Mouse (Mus musculus): ENCODE results near the gene Mcoln2. TPM values are rescaled to one million over a fixed set of nuclear protein-coding genes. Genes with fewer than 3 reads are reported as not detected.
"Not testable (repeated sequence)": the region's sequence is repeated elsewhere in the genome, so short reads cannot be mapped to it uniquely, and the experiment has no call there.

The Mcoln2 gene
- total and polyA plus RNA-seq, 3 experiments, result not detected

GRCm38 (mm10) chr3:146186033-146186432 is 36.4 kb downstream of the Mcoln2 start:
- DNase-seq, result no peak

- DNase-seq, result no peak
These were observed 40.3 kb downstream of the Mcoln2 start for GRCm38 (mm10) chr3:146189933-146190332.

GRCm38 (mm10) chr3:146192507-146192906 is 42.9 kb downstream of the Mcoln2 start:
- no peak for DNase-seq

DNA sequence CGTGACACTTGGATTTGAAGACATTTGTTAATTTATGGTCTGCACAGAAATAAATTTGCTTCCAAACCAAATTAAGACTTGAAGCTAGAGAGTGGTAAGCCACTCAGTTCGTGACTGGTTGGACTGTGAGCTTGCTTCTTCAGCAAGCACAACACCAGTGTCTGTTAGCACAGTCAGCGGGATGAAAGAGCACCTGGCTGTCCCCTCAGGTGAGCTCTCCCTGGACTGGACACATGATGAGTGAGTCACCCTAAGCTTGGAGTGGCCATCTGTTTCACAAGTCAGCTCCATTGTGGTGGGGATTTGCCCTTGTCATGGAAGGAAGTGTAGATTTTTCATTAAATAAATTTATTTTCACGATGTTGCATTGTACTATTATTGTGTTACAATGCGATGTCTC is 45.5 kb downstream of the Mcoln2 start:
- DNase-seq, result no peak

GRCm38 (mm10) chr3:146196301-146196700 is 46.7 kb downstream of the Mcoln2 start:
- no peak for DNase-seq

DNA sequence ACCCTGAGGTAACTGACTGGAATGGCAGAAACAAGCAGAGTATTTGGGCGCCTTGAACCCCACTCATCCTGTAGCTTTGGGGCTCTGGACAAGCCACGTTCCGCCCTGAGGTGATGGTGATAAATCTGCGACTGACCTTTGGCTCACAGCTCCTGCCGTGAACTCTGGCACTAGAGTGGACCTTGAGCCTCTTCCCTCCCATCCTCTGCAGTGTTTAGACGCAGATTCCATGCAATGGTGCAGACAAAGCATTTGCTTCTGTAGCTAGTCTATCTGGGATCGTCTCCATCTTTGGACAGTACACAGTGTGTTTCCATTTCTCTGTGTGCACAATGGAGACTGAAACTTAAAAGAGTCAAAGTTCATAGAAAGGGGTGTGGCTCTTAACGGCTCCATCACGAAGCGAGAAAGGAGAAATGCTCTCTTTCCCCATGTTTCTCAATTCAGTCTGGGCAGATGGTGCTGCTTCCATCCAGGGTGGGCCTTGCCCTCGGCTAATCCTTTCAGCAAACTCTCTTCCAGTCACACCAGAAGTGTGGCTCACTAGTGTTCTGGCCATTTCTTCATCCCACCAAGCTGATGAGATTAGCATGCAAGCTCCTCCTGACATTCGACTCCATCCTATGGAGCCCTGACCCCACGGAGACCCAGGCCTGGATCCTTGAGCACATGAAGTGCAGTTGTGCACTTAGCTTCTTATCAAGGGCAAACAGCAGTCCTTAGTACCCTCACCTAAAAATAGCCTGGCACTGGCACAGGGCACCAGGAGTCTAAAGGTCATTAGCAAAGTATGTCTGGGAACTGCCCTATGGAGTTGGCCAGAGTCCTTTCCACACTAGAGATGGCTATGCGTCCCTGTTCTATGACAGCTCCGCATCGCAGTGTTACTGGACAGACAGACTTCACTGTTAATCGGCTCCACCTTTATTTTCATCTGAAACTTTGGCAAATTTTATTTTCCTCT is 47.4 kb downstream of the Mcoln2 start:
- no peak for DNase-seq

DNA sequence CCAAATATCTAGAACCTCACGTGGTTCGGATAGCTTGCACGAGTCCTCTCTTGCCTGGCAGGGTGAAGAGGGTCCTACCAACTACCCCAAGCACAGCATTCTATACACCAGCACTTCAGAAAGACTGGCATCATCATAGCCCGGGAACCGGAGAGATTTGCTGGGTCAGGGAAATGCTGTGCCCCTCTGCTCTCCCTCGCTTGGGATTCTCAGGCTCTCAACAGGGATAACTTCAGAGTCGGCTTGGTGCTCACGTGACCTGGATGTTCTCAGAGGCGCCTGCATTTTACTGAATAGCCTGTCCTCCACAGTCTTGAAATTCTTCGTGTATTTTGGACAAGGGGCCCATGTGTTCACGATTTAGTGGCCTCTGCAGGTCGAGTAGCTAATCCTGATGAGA is 48.2 kb downstream of the Mcoln2 start:
- DNase-seq, result no peak

DNA sequence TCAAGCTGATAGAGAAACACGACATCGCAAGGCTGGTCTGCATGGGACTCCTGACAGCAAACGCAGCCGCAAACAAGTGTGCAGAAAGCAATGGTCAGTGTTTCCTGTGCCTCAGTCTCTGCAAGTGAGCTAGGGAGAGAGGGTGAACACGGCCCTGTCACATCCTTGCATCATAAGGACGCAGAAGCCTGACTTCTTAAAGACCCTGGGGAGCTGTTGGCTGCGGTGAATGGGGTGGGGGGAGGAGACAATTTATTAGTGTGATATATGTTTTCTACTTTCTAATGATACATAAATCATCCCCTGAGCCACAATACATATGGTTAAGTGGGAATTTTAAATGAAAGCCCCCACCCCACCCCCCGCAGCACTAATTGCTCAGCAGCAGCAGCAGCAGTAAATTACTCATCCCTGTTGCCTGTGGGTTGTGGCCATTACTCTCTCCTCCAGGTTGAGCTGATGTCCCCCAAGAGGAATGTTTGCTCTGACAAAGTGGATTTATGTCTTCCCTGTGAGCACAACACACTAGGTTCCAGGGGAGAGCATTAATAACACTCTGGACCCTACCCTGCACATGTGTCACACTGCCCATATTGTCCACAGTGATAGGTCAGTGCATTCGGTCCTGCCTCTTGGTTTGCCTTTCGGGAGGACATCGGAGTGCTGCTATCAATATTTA is 49.3 kb downstream of the Mcoln2 start:
- no peak for DNase-seq

DNA sequence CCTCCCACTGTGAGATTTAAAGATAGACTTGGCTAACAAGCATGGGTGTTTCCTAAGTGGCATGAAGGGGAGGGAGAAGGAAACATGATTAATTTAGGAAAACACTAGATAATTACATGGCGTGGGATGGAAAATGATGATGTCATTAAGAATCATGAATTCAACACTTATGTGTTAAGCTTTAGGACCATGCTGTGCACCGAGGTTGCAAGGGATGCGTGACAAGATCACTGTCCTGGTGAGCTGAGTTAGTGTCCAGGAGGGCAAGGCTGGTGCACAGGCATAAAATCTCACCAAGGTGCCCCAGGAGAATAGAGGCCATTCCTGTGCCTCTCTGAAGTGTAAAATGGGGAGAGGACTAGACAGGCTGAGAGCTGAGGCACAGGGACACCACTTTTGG is 49.9 kb downstream of the Mcoln2 start:
- no peak for DNase-seq

GRCm38 (mm10) chr3:146204375-146204774 is 54.7 kb downstream of the Mcoln2 start:
- no peak for DNase-seq

DNA sequence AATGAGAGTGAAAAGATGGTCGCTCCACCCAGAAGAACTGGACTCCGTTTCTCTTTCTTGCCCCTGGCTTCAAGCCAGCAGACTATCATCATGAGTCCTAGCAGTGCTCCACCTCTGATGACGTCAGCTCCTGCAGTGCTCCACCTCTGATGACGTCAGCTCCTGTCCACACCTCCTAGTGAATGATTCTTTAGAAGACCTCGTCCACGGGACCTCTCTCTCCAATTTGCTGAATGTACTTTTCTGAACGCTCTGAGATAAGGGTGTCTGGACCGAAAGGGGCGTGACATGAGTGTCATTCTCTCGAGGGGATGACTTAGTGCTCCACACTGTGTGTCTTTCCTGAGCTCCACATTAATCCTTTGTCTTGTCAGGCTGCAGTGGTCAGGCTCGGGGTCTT is 55.7 kb downstream of the Mcoln2 start:
- DNase-seq, result no peak

DNA sequence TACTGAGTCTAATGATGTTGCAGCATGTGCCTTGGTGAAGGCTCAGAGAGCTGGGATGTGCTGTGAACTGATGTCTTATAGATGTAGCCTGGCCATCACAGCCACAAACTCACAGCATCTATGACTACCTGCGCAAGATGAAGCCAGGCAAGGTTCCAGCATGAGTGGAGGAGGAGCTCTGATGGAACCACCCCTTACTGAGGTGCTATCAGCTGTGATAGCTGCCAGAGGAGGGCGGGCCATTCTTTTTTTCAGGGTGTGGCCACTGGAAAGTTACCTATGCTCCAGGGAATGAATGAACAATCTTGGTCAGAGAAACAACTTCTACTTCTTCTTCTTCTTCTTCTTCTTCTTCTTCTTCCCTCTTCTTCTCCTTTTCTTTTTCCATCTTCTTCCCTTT is 57.0 kb downstream of the Mcoln2 start:
- no peak for DNase-seq

GRCm38 (mm10) chr3:146207440-146207839 is 57.8 kb downstream of the Mcoln2 start:
- no peak for DNase-seq

- not testable (repeated sequence) for DNase-seq
These were observed 60.1 kb downstream of the Mcoln2 start for GRCm38 (mm10) chr3:146209759-146210158.

GRCm38 (mm10) chr3:146211141-146211747 is 61.6 kb downstream of the Mcoln2 start:
- no peak for DNase-seq

- DNase-seq, result no peak
These were observed 62.3 kb downstream of the Mcoln2 start for GRCm38 (mm10) chr3:146211964-146212363.

DNA sequence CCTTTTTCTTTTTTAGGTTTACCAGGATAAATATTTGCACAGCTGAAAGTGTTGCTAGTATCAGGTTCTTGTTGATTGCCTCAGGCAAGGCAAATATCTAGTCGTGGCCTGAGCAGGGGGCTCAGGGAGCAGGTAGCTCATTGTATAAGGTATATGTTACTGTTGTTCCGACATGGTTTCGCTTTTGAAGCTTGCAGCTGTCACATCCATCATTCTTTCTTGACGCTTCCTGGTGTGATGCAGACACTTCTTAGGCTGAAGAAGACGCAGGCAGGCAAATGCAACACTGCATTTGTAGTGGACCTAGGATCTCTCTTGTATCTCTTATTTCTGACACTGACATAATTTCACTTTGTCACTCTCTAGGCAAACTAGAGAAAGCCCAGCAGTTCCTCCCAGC is 63.7 kb downstream of the Mcoln2 start:
- no peak for DNase-seq

GRCm38 (mm10) chr3:146216561-146216960 is 66.9 kb downstream of the Mcoln2 start:
- DNase-seq, result no peak

DNA sequence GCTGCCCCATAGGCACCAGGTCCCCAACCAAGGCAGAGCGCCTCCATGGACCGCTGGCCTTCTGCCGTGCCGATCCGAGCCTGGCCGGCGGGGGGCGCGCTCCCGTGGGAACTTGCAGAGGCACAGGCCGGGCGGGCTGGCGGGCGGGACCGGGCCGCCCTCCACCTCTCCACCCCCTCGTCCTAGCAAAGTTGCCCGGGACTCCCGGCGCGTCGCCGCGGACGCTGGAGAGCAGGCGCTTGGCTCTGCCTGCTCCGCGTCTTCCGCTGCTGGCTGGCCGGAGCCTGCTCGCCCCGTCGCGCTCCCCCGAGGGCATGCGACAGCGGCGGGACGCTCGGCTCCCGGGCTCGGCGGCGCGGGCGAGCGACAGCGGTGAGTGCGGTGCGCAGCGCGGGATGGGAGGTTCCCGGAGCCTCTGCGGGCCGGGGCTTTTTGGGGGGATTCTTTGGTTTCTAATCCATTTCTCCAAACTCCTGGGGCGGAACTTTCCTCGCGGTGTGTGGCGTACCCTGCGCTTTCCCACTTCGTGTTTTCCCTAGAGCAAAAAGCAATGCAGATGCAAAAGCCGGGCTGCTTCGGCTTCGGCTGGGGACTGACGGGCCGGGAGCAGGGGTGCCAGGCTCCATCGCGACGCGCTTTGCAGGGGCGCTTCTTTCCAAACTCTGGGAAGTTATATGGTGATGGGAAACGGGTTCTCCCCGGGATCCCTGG is 71.3 kb downstream of the Mcoln2 start, which contains the start of gene Lpar3:
Gene Lpar3 (plus strand): TSS at position 188 of the 711 bp plus-strand sequence.
- peak; percentile 83 for DNase-seq

DNA sequence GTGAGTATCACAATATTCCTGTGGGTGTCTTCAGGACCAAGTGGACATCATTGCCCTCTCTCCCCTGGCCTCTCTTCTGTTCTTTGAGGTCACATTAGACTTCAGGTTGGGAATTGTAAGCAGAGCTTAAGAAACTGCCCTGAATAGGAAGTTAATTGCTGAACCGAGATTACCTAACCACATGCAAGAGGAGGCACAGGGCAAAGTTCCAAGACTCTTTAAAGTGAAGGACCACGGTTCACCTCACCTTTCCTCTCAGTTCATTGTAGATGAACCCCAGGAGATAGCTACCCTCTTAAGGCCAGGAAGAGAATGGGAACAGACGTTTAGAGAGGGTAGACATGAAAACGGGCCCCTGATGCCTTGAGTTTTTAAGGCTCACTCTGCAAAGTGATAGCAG is 74.6 kb downstream of the Mcoln2 start:
- no peak for DNase-seq

DNA sequence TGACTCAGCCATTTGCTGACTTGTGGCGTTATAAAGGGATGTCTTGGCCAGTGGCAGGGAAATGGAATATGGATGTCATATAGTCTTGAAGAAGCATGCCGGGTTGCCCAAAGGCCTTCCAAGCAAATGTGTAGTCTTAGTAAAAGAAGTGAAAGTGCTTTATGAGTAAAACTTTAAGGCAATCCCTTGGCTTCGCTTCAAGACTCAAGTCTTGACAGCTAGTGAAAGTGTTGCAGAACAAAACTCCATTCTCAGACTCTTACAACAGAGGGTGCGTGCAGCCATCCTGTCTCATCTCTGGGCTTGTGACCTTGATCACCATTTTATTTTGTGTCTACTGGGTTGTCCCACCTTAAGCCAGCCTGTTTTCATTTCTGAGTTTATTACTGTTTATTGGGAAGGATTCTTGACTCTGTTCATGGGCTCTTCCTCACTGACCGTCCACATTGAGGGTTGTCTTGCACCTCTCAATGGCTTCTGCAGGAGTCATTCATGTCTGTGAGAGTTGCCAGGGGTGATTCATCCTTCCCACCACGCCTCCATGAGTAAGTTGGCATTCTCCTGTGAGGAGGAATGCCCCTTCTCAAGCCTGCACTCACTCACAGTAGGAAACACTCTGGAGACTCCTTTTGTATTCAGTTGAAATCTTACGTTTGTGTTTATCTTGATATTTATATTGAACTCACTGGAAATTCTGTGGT is 75.6 kb downstream of the Mcoln2 start:
- peak; percentile 85 for DNase-seq

All from adrenal gland, adult 2 months (tissue).